Mouse (Mus musculus): Measurements from ENCODE around the gene Psmd12. TPM values are rescaled to one million over a fixed set of nuclear protein-coding genes. Genes with fewer than 3 reads are reported as not detected.
"Not testable (repeated sequence)": the region's sequence is repeated elsewhere in the genome, so short reads cannot be mapped to it uniquely, and the experiment has no call there.

Gene Psmd12
- polyA plus RNA-seq, 1 experiment from 2014 or later, result 231 TPM

- DNase-seq (ENCODE audit: extremely low spot score, low spot score), result no peak
Measured at GRCm38 (mm10) chr11:107502801-107503200, 23.5 kb downstream of the Psmd12 start.

GRCm38 (mm10) chr11:107504364-107504763 is 25.1 kb downstream of the Psmd12 start:
- DNase-seq (ENCODE audit: extremely low spot score, low spot score); H3K4me1 ChIP-seq; H3K27ac ChIP-seq; H3K27me3 ChIP-seq (ENCODE audit: poor library complexity, severe bottlenecking); H3K4me3 ChIP-seq; H3K9me3 ChIP-seq: not testable (repeated sequence)
- peaks cover 37% of the 10 kb centered on the region for H3K36me3 ChIP-seq (replicated peaks)
- WGBS, result 92% methylated on average over 3 of the region's 4 CpGs

More at GRCm38 (mm10) chr11:107502801-107503200, 23.5 kb downstream of the Psmd12 start:
- Histone ChIP-seq H3K4me1 (no peaks in the 10 kb centered on the region), H3K27me3 (ENCODE audit: poor library complexity, severe bottlenecking) (no peaks in the 10 kb centered on the region), H3K9me3 (no peaks in the 10 kb centered on the region), H3K36me3 (replicated peaks) (peaks cover 52% of the 10 kb centered on the region), H3K4me3 (no peak overlapping the region), H3K27ac (no peak overlapping the region)
- 88% methylated on average over 8 of the region's 8 CpGs for WGBS

GRCm38 (mm10) chr11:107506260-107506659 is 27.0 kb downstream of the Psmd12 start:
- no peak for DNase-seq (ENCODE audit: extremely low spot score, low spot score)
- no peak overlapping the region for H3K27ac ChIP-seq
- 75% methylated on average over 1 of the region's 1 CpGs for WGBS

GRCm38 (mm10) chr11:107509631-107510338 is 30.5 kb downstream of the Psmd12 start:
- Histone ChIP-seq H3K36me3 (replicated peaks) (peaks cover 3% of the 10 kb centered on the region; the same call in 1 of the 2 replicates), H3K27me3 (ENCODE audit: poor library complexity, severe bottlenecking) (peaks cover 13% of the 10 kb centered on the region), H3K4me3 (peak overlapping the region; percentile 25; the same call in 1 of the 2 replicates), H3K4me1 (peaks cover 19% of the 10 kb centered on the region), H3K9me3 (no peaks in the 10 kb centered on the region), H3K27ac (no peak overlapping the region)
- peak; percentile 44 for DNase-seq (ENCODE audit: extremely low spot score, low spot score)
- WGBS, result 27% methylated on average over 11 of the region's 11 CpGs

More at GRCm38 (mm10) chr11:107506260-107506659, 27.0 kb downstream of the Psmd12 start:
- Histone ChIP-seq H3K4me3 (no peak overlapping the region), H3K4me1 (peaks cover 19% of the 10 kb centered on the region), H3K36me3 (replicated peaks) (peaks cover 26% of the 10 kb centered on the region), H3K9me3 (no peaks in the 10 kb centered on the region), H3K27me3 (ENCODE audit: poor library complexity, severe bottlenecking) (peaks cover 13% of the 10 kb centered on the region)

- Histone ChIP-seq H3K36me3 (replicated peaks) (no peaks in the 10 kb centered on the region), H3K27me3 (ENCODE audit: poor library complexity, severe bottlenecking) (peaks cover 13% of the 10 kb centered on the region), H3K4me3 (peak overlapping the region; percentile 33), H3K27ac (peak overlapping the region; percentile 62), H3K4me1 (peaks cover 19% of the 10 kb centered on the region), H3K9me3 (no peaks in the 10 kb centered on the region)
- peak; percentile 45 for DNase-seq (ENCODE audit: extremely low spot score, low spot score)
- WGBS, result 6% methylated on average over 18 of the region's 18 CpGs
Measured at GRCm38 (mm10) chr11:107510362-107511269, 31.3 kb downstream of the Psmd12 start.

GRCm38 (mm10) chr11:107511954-107512353 is 32.7 kb downstream of the Psmd12 start:
- H3K27ac ChIP-seq; H3K36me3 ChIP-seq (replicated peaks); H3K9me3 ChIP-seq; H3K4me3 ChIP-seq: not testable (repeated sequence)
- DNase-seq (ENCODE audit: extremely low spot score, low spot score), result peak; percentile 46
- 48% methylated on average over 5 of the region's 5 CpGs for WGBS
- peaks cover 19% of the 10 kb centered on the region for H3K4me1 ChIP-seq
- H3K27me3 ChIP-seq (ENCODE audit: poor library complexity, severe bottlenecking), result peaks cover 13% of the 10 kb centered on the region

- 84% methylated on average over 10 of the region's 10 CpGs for WGBS
Measured at GRCm38 (mm10) chr11:107513047-107513446, 33.8 kb downstream of the Psmd12 start.

GRCm38 (mm10) chr11:107516387-107516786 is 37.1 kb downstream of the Psmd12 start:
- H3K4me3 ChIP-seq, result no peak overlapping the region
- H3K9me3 ChIP-seq, result no peaks in the 10 kb centered on the region
- H3K27ac ChIP-seq, result no peak overlapping the region
- 97% methylated on average over 2 of the region's 2 CpGs for WGBS
- no peaks in the 10 kb centered on the region for H3K36me3 ChIP-seq (replicated peaks)
- H3K4me1 ChIP-seq, result no peaks in the 10 kb centered on the region
- DNase-seq (ENCODE audit: extremely low spot score, low spot score), result no peak
- no peaks in the 10 kb centered on the region for H3K27me3 ChIP-seq (ENCODE audit: poor library complexity, severe bottlenecking)

More at GRCm38 (mm10) chr11:107513047-107513446, 33.8 kb downstream of the Psmd12 start:
- Histone ChIP-seq H3K27me3 (ENCODE audit: poor library complexity, severe bottlenecking) (peaks cover 13% of the 10 kb centered on the region), H3K36me3 (replicated peaks) (no peaks in the 10 kb centered on the region), H3K4me3 (no peak overlapping the region), H3K27ac (no peak overlapping the region), H3K9me3 (no peaks in the 10 kb centered on the region), H3K4me1 (peaks cover 19% of the 10 kb centered on the region)
- no peak for DNase-seq (ENCODE audit: extremely low spot score, low spot score)

- Histone ChIP-seq H3K27ac (no peak overlapping the region), H3K27me3 (ENCODE audit: poor library complexity, severe bottlenecking) (no peaks in the 10 kb centered on the region), H3K9me3 (no peaks in the 10 kb centered on the region), H3K36me3 (replicated peaks) (no peaks in the 10 kb centered on the region), H3K4me3 (no peak overlapping the region), H3K4me1 (no peaks in the 10 kb centered on the region)
- 84% methylated on average over 5 of the region's 5 CpGs for WGBS
- DNase-seq (ENCODE audit: extremely low spot score, low spot score), result no peak
Measured at GRCm38 (mm10) chr11:107518645-107519429, 39.6 kb downstream of the Psmd12 start.

- 65% methylated on average over 1 of the region's 1 CpGs for WGBS
- Histone ChIP-seq H3K36me3 (replicated peaks) (no peaks in the 10 kb centered on the region), H3K4me3 (no peak overlapping the region), H3K4me1 (no peaks in the 10 kb centered on the region), H3K9me3 (no peaks in the 10 kb centered on the region), H3K27ac (no peak overlapping the region), H3K27me3 (ENCODE audit: poor library complexity, severe bottlenecking) (no peaks in the 10 kb centered on the region)
- DNase-seq (ENCODE audit: extremely low spot score, low spot score), result no peak
Measured at GRCm38 (mm10) chr11:107521153-107521552, 41.9 kb downstream of the Psmd12 start.

- no peak for DNase-seq (ENCODE audit: extremely low spot score, low spot score)
- no peak overlapping the region for H3K4me3 ChIP-seq
- WGBS, result 86% methylated on average over 1 of the region's 1 CpGs
- H3K4me1 ChIP-seq, result peaks cover 19% of the 10 kb centered on the region
- no peaks in the 10 kb centered on the region for H3K9me3 ChIP-seq
- no peaks in the 10 kb centered on the region for H3K36me3 ChIP-seq (replicated peaks)
- no peak overlapping the region for H3K27ac ChIP-seq
- H3K27me3 ChIP-seq (ENCODE audit: poor library complexity, severe bottlenecking), result no peaks in the 10 kb centered on the region
Measured at GRCm38 (mm10) chr11:107524966-107525365, 45.7 kb downstream of the Psmd12 start.

- no peak overlapping the region for H3K4me3 ChIP-seq
- no peaks in the 10 kb centered on the region for H3K36me3 ChIP-seq (replicated peaks)
- no peaks in the 10 kb centered on the region for H3K27me3 ChIP-seq (ENCODE audit: poor library complexity, severe bottlenecking)
- H3K9me3 ChIP-seq, result no peaks in the 10 kb centered on the region
- WGBS, result 28% methylated on average over 3 of the region's 3 CpGs
- H3K27ac ChIP-seq, result 0 out of 2 replicates have a peak overlapping the region, but pooled peaks have one; percentile 30
- H3K4me1 ChIP-seq, result peaks cover 19% of the 10 kb centered on the region
- DNase-seq (ENCODE audit: extremely low spot score, low spot score), result no peak
Measured at GRCm38 (mm10) chr11:107527632-107528031, 48.3 kb downstream of the Psmd12 start.
